Mouse (Mus musculus) embryonic facial prominence, embryonic 15.5 days (tissue): ENCODE results near the gene Fus. TPM values are rescaled to one million over a fixed set of nuclear protein-coding genes. Genes with fewer than 3 reads are reported as not detected.

ENCODE experiments used
- ATAC-seq: fragments of 200-750 bp; cut with Nextera tagmentation; 2 replicates; pipeline ENCODE4 v1.8.0; 2017; ENCODE audit warnings: low read depth, moderate TSS enrichment; ENCODE audit not compliant: insufficient number of reproducible peaks, low FRiP score, low TSS enrichment
- H3K27ac ChIP-seq: fragments of 300-500 bp; sonication (generic); replicated peaks from 2 replicates; pipeline ENCODE4 v1.5.1; 2015; ENCODE audit warnings: mild to moderate bottlenecking, inconsistent platforms
- H3K27me3 ChIP-seq: fragments of 300-500 bp; sonication (generic); 2 replicates; pipeline ENCODE4 v1.6.1; 2015; ENCODE audit warnings: inconsistent platforms
- H3K36me3 ChIP-seq: fragments of 300-500 bp; sonication (generic); 2 replicates; pipeline ENCODE4 v1.6.1; 2015; ENCODE audit warnings: mild to moderate bottlenecking, inconsistent platforms
- H3K4me1 ChIP-seq: fragments of 300-500 bp; sonication (generic); 2 replicates; pipeline ENCODE4 v1.6.1; 2015; ENCODE audit warnings: inconsistent platforms
- H3K4me2 ChIP-seq: fragments of 300-500 bp; sonication (generic); replicated peaks from 2 replicates; pipeline ENCODE4 v1.6.1; 2015; ENCODE audit warnings: mild to moderate bottlenecking, inconsistent platforms
- H3K4me3 ChIP-seq: fragments of 300-500 bp; sonication (generic); replicated peaks from 2 replicates; pipeline ENCODE4 v1.5.1; 2015; ENCODE audit warnings: mild to moderate bottlenecking, inconsistent platforms
- H3K9ac ChIP-seq: fragments of 300-500 bp; sonication (generic); 2 replicates; pipeline ENCODE4 v1.6.1; 2015; ENCODE audit warnings: inconsistent platforms
- H3K9me3 ChIP-seq: fragments of 300-500 bp; sonication (generic); replicated peaks from 2 replicates; pipeline ENCODE4 v1.6.1; 2016; ENCODE audit warnings: inconsistent platforms
- WGBS: fragments of 180-500 bp; shearing (Covaris S2); methylation state at CpG from one replicate; pipeline ENCODE4 v1.1.7; 2015; 5-methylcytosine and 5-hydroxymethylcytosine counted together
- polyA plus RNA-seq: library from polyadenylated mRNA; unstranded; fragments of >200 nt; fragmentation: Nextera tagmentation; extraction: Ambion mirVana; gene quantifications from 2 replicates; pipeline ENCODE4 v1.2.1, GENCODE M21; 2015

The Fus gene
- polyA plus RNA-seq, 1 experiment from 2014 or later, result 418 TPM

- Histone ChIP-seq H3K36me3 (no peaks in the 10 kb centered on the region), H3K27me3 (peaks cover 29% of the 10 kb centered on the region)
- 74% methylated on average over 6 of the region's 6 CpGs for WGBS
Measured at GRCm38 (mm10) chr7:127946470-127947023, 20.7 kb upstream of the Fus start, which contains the start of gene Prss36. Prss36 (minus strand) TSS chr7:127946725.

GRCm38 (mm10) chr7:127952864-127953581 lies 14.2 kb upstream of the Fus start:
- no peak for ATAC-seq
- H3K27ac ChIP-seq, result no peak overlapping the region
- no peaks in the 10 kb centered on the region for H3K4me1 ChIP-seq
- no peaks in the 10 kb centered on the region for H3K36me3 ChIP-seq
- H3K4me2 ChIP-seq, result no peak overlapping the region
- no peaks in the 10 kb centered on the region for H3K9me3 ChIP-seq
- WGBS, result 40% methylated on average over 13 of the region's 13 CpGs
- H3K27me3 ChIP-seq, result no peaks in the 10 kb centered on the region
- no peak overlapping the region for H3K4me3 ChIP-seq
- no peak overlapping the region for H3K9ac ChIP-seq

More at GRCm38 (mm10) chr7:127946470-127947023, 20.7 kb upstream of the Fus start, which contains the start of gene Prss36:
- no peak; the same call in 1 of the 2 replicates for ATAC-seq
- H3K27ac ChIP-seq, result no peak within 1 kb of the TSS
- no peak within 1 kb of the TSS for H3K4me3 ChIP-seq
- no peak within 1 kb of the TSS for H3K4me2 ChIP-seq
- no peak within 1 kb of the TSS for H3K9ac ChIP-seq
- H3K4me1 ChIP-seq, result no peaks in the 10 kb centered on the region
- H3K9me3 ChIP-seq, result no peaks in the 10 kb centered on the region

- Histone ChIP-seq H3K9me3 (no peaks in the 10 kb centered on the region), H3K27me3 (no peaks in the 10 kb centered on the region), H3K4me1 (no peaks in the 10 kb centered on the region), H3K36me3 (no peaks in the 10 kb centered on the region), H3K4me2 (no peak overlapping the region), H3K27ac (no peak overlapping the region), H3K9ac (no peak overlapping the region), H3K4me3 (no peak overlapping the region)
- ATAC-seq, result no peak
- 63% methylated on average over 5 of the region's 5 CpGs for WGBS
Measured at GRCm38 (mm10) chr7:127959364-127959763, 7.9 kb upstream of the Fus start.

GRCm38 (mm10) chr7:127966371-127966918 lies 812 bp upstream of the Fus start:
- peak overlapping the region; percentile 48 for H3K9ac ChIP-seq
- peaks cover 17% of the 10 kb centered on the region for H3K36me3 ChIP-seq
- WGBS, result 7% methylated on average over 10 of the region's 10 CpGs
- ATAC-seq, result no peak
- H3K4me3 ChIP-seq, result peak overlapping the region; percentile 94
- H3K4me2 ChIP-seq, result peak overlapping the region; percentile 75
- H3K27me3 ChIP-seq, result no peaks in the 10 kb centered on the region
- H3K9me3 ChIP-seq, result no peaks in the 10 kb centered on the region
- H3K27ac ChIP-seq, result peak overlapping the region; percentile 97
- peaks cover 21% of the 10 kb centered on the region for H3K4me1 ChIP-seq

GRCm38 (mm10) chr7:127967922-127968828 lies 918 bp downstream of the Fus start:
- H3K9ac ChIP-seq, result peak overlapping the region; percentile 94
- H3K36me3 ChIP-seq, result peaks cover 34% of the 10 kb centered on the region
- H3K4me2 ChIP-seq, result peak overlapping the region; percentile 75
- H3K4me1 ChIP-seq, result peaks cover 21% of the 10 kb centered on the region
- H3K27me3 ChIP-seq, result no peaks in the 10 kb centered on the region
- peak overlapping the region; percentile 97 for H3K27ac ChIP-seq
- no peaks in the 10 kb centered on the region for H3K9me3 ChIP-seq
- H3K4me3 ChIP-seq, result peak overlapping the region; percentile 94
- WGBS, result under 1% methylated on average over 41 of the region's 42 CpGs
- peak; percentile 30; the same call in 1 of the 2 replicates for ATAC-seq

- 74% methylated on average over 2 of the region's 2 CpGs for WGBS
- Histone ChIP-seq H3K4me1 (peaks cover 7% of the 10 kb centered on the region; the same call in 1 of the 2 replicates), H3K27me3 (no peaks in the 10 kb centered on the region), H3K4me3 (no peak overlapping the region), H3K4me2 (no peak overlapping the region), H3K9ac (no peak overlapping the region), H3K36me3 (peaks cover 82% of the 10 kb centered on the region), H3K9me3 (no peaks in the 10 kb centered on the region), H3K27ac (no peak overlapping the region)
- no peak for ATAC-seq
Measured at GRCm38 (mm10) chr7:127974413-127974930, 7.2 kb downstream of the Fus start.

GRCm38 (mm10) chr7:127978856-127979255 lies 11.6 kb downstream of the Fus start:
- Histone ChIP-seq H3K27ac (no peak overlapping the region), H3K4me2 (no peak overlapping the region), H3K27me3 (no peaks in the 10 kb centered on the region), H3K36me3 (peaks cover 87% of the 10 kb centered on the region), H3K9me3 (no peaks in the 10 kb centered on the region), H3K9ac (no peak overlapping the region), H3K4me3 (no peak overlapping the region), H3K4me1 (no peaks in the 10 kb centered on the region)
- WGBS, result 89% methylated on average over 2 of the region's 2 CpGs
- ATAC-seq, result no peak

GRCm38 (mm10) chr7:127980606-127981005 lies 13.3 kb downstream of the Fus start:
- no peak for ATAC-seq
- Histone ChIP-seq H3K9ac (no peak overlapping the region), H3K27me3 (no peaks in the 10 kb centered on the region), H3K4me2 (no peak overlapping the region), H3K36me3 (peaks cover 84% of the 10 kb centered on the region), H3K4me1 (no peaks in the 10 kb centered on the region), H3K9me3 (no peaks in the 10 kb centered on the region), H3K27ac (no peak overlapping the region), H3K4me3 (no peak overlapping the region)
- WGBS, result 88% methylated on average over 3 of the region's 3 CpGs

GRCm38 (mm10) chr7:127988904-127989303 lies 21.6 kb downstream of the Fus start:
- no peak overlapping the region for H3K4me2 ChIP-seq
- peaks cover 58% of the 10 kb centered on the region for H3K36me3 ChIP-seq
- no peak overlapping the region for H3K4me3 ChIP-seq
- H3K27ac ChIP-seq, result no peak overlapping the region
- WGBS, result 90% methylated on average over 1 of the region's 1 CpGs
- ATAC-seq, result no peak
- H3K4me1 ChIP-seq, result peaks cover 13% of the 10 kb centered on the region
- no peak overlapping the region for H3K9ac ChIP-seq
- H3K27me3 ChIP-seq, result no peaks in the 10 kb centered on the region
- H3K9me3 ChIP-seq, result no peaks in the 10 kb centered on the region

GRCm38 (mm10) chr7:127991643-127992487 lies 24.6 kb downstream of the Fus start:
- H3K4me1 ChIP-seq, result peaks cover 13% of the 10 kb centered on the region

More at GRCm38 (mm10) chr7:127991643-127992487, 24.6 kb downstream of the Fus start:
- WGBS, result 43% methylated on average over 6 of the region's 6 CpGs
- Histone ChIP-seq H3K9ac (no peak overlapping the region), H3K27ac (no peak overlapping the region), H3K4me2 (0 out of 2 replicates have a peak overlapping the region, but pooled peaks have one; percentile 53), H3K9me3 (no peaks in the 10 kb centered on the region), H3K4me3 (no peak overlapping the region), H3K36me3 (peaks cover 35% of the 10 kb centered on the region; the same call in 1 of the 2 replicates), H3K27me3 (no peaks in the 10 kb centered on the region)
- ATAC-seq, result peak; percentile 35; the same call in 1 of the 2 replicates
